Mouse (Mus musculus) embryonic fibroblast, embryonic 13.5 days (primary cell): ENCODE results near the gene Fahd2a. TPM values are rescaled to one million over a fixed set of nuclear protein-coding genes. Genes with fewer than 3 reads are reported as not detected.
A peak's percentile ranks its signal among the peaks of the same experiment; 100 is the strongest.

Experiments
- H3K27ac ChIP-seq: 2 replicates; pipeline ENCODE4 v1.5.1; 2012; ENCODE audit warnings: low read length, control low read depth, inconsistent platforms; ENCODE audit not compliant: insufficient read depth
- H3K4me1 ChIP-seq: 2 replicates; pipeline ENCODE4 v1.6.1; 2011; ENCODE audit warnings: low read length; ENCODE audit not compliant: control insufficient read depth, insufficient read depth
- H3K4me3 ChIP-seq: 2 replicates; pipeline ENCODE4 v1.5.1; 2011; ENCODE audit warnings: mild to moderate bottlenecking, control low read depth, low read length; ENCODE audit not compliant: insufficient read depth
- CTCF ChIP-seq: IDR thresholded peaks from 2 replicates; pipeline ENCODE4 v1.5.1; 2011; ENCODE audit warnings: mild to moderate bottlenecking, control low read depth, low read length, moderate library complexity, borderline replicate concordance; ENCODE audit not compliant: insufficient read depth
- POLR2A ChIP-seq: IDR thresholded peaks from 2 replicates; pipeline ENCODE4 v1.6.1; 2011; ENCODE audit warnings: low read depth, mild to moderate bottlenecking, control low read depth, low read length, moderate library complexity
- polyA plus RNA-seq: library from polyadenylated mRNA; stranded (reverse); fragments of >200 nt; gene quantifications from 2 replicates; pipeline ENCODE4 v1.2.4, GENCODE M21; 2011; ENCODE audit warnings: low read depth; ENCODE audit not compliant: missing spikeins, insufficient read length

The Fahd2a gene
- polyA plus RNA-seq, 1 experiment, result 12.3 TPM

DNA sequence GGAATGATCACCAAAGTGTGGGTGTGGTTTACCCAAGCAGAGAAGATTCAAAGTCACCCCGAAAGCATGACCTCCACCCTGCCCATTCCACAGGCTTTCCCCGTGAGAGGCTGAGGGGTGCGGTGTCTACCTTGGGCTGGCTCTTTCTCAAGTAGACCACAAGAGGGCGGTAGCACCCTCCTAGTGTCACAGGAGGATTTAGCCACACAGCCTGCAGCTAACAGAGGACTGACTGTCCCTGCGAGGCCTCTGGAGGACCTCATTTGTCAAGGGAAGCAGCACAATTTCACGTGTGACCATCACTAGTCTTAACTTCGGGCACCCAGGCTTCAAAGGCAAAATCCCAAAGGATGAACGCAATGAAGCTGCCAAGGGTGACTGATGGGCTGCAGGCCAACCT, 17.9 kb upstream of the Fahd2a start:
- H3K27ac ChIP-seq, result no peak overlapping the region
- no peak overlapping the region for H3K4me3 ChIP-seq
- no peaks in the 10 kb centered on the region for H3K4me1 ChIP-seq
- TF ChIP-seq CTCF, result peak; percentile 86
- TF ChIP-seq POLR2A, result no peak

DNA sequence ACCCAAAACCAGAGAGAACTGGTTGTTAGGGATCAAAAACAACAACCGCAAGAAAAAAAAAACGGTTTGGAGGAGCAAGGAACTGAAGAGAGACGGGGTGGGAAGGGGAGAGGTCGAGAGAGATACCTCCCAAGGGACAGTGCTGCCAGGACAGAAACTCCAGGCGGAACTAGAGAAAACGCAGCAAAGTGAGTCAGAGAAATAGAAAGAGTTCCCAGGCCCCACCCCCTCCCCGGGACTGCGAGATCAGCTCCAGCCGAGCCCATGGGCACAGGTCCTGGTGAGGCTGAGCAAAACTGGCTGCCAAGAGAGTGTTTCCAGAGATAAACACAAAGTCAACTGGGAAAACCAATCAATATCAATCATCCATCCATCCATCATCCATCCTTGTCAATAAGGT, 17.0 kb upstream of the Fahd2a start:
- Histone ChIP-seq H3K4me3 (no peak overlapping the region), H3K4me1 (no peaks in the 10 kb centered on the region), H3K27ac (no peak overlapping the region)
- TF ChIP-seq CTCF (no peak), POLR2A (no peak)

DNA sequence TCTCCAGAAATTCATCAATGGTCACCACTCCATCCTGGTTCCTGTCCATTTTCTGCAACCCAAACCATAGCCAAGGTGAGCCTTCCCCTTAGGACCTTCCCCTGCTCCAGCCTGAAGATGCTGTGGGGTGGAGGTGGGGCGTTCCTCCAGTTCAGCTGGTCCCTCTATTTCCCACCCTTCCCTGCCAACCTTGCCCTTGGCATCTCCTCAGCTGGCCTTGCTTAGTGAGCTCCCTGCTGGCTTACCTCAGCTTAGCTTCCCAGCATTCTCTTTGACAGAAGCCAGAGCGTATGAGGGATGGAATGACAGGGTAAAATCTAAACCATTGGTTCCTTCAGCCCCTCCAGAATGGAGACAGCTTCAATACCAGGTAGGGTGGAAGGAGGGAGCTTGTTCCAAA, 15.0 kb upstream of the Fahd2a start:
- H3K4me3 ChIP-seq, result no peak overlapping the region
- TF ChIP-seq CTCF (no peak), POLR2A (no peak)
- no peaks in the 10 kb centered on the region for H3K4me1 ChIP-seq
- no peak overlapping the region for H3K27ac ChIP-seq

DNA sequence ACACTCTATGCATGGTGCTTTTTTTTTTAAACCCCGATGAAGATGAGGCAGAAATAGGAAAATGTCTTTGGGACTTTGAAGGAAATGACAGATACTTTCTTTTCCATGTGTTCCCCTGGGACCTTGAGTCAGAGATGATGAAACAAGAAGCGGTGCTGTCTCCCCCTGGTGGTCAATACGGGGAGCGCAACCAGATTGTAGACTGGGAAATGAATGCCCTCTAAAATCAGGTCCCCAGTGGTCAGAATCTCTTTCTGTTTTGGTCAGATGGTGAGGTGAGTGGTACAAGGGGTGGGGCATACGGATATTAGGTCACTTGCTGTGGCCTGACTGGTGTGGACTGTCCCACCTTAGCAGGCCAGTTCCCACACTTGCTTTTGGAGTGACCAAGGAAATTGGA, 9.4 kb upstream of the Fahd2a start:
- no peak overlapping the region for H3K27ac ChIP-seq
- H3K4me3 ChIP-seq, result no peak overlapping the region
- no peaks in the 10 kb centered on the region for H3K4me1 ChIP-seq
- no peak for TF ChIP-seq POLR2A
- TF ChIP-seq CTCF, result peak; percentile 51; the same call in 1 of the 2 replicates

DNA sequence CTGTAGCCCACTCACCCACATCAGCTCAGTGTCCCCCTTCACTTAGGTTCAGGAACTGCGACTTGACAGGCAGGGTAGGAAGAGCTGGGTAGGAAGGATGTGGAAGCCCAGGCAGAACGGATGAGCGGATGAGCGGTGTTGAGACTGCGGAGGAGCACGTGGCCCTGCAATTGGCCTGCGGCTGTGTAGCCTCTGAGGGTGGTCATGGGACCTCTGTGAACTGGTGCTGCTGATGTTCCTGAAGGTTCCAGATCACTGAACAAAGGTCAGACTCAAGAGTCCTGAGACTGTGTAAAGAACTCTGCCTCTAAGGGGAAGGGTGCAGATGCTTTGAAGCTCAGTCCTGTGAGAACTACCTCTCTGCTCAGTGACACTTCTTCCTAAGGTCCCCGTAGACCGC, 8.8 kb upstream of the Fahd2a start:
- H3K4me1 ChIP-seq, result no peaks in the 10 kb centered on the region
- H3K27ac ChIP-seq, result no peak overlapping the region
- TF ChIP-seq POLR2A (no peak), CTCF (no peak)
- H3K4me3 ChIP-seq, result no peak overlapping the region

DNA sequence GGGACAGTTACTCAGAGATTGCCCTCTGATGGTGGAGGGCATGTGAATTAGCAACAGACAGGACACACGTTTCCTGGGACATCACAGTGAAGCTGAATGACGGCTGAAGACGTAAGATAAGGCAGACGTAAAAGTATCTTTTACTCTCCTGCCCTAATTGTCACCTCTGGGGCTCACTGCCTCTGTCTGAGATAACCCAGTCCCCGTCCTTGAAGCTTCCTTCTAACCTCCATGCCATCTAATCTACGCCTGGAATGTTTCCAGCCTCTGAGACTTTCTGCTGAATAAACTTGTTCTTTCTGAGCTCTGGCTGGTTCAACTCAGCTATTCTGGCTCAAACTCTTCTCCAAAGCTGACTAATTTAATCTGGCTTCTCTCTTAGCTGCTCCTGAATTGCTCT, 7.4 kb upstream of the Fahd2a start:
- Histone ChIP-seq H3K4me3 (no peak overlapping the region), H3K4me1 (no peaks in the 10 kb centered on the region), H3K27ac (no peak overlapping the region)
- TF ChIP-seq POLR2A (no peak), CTCF (no peak)

DNA sequence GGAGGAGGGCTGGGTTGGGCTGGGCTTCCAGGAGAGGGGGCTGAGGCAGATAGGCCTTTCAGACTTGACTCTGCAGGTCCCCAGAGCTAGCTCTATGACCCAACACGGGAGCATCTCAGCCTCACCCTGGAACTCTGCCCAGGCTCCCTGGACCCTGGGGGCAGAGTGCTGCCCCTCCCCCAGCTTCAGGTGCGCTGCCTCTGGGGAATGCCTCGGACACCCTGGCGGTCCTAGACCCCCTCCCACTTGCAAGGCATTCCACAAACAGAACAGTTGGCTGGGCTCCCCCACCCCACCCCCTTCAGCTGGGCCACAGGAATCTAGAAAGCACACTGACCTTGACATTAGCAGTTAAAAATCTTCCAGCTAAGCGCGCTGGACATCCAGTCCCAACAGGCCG, 5.3 kb upstream of the Fahd2a start:
- no peak overlapping the region for H3K27ac ChIP-seq
- TF ChIP-seq CTCF (no peak), POLR2A (no peak)
- no peaks in the 10 kb centered on the region for H3K4me1 ChIP-seq
- no peak overlapping the region for H3K4me3 ChIP-seq

DNA sequence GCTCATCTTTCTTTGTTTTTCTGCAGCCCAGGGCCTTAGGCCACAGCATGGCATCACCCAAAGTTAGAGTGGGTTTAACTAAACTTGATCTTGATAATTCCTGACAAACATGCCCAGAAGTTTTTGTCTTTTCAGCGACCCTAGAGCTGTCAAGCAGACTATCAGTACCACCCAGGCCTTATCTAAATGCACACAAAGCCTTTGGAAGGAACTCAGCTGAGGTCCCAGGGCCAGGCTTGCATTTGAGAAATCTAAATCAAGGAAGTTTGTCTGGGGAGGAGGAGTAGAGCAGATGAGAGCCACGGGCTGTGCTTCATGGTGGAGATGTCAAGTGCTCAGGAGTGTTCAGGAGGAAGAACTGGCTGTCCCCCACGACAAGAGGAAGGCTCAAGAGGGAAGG, 2.5 kb upstream of the Fahd2a start:
- Histone ChIP-seq H3K4me1 (0 out of 2 replicates have a peak, but pooled peaks cover 3% of the 10 kb centered on the region), H3K27ac (no peak overlapping the region), H3K4me3 (no peak overlapping the region)
- no peak for TF ChIP-seq POLR2A
- no peak for TF ChIP-seq CTCF

DNA sequence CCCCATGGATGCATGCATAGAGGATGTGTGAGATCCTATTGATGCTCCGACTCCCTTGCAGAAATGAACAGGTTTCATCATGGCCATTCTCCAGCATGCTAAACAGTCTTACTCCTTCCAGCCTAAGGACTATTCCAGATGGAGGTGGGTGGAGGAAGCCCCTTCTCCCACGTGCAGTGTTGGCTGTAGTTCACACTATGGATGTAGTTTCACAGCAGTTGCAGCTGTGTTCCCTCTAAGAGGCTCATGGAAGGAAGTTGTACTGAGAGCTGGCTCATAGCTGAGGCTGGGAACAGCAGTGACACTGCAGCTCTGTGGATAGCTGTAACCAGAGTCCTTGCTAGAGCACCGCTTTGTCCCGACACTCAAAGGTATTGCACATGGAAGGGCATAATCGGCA, 6.7 kb downstream of the Fahd2a start:
- TF ChIP-seq CTCF, result no peak

DNA sequence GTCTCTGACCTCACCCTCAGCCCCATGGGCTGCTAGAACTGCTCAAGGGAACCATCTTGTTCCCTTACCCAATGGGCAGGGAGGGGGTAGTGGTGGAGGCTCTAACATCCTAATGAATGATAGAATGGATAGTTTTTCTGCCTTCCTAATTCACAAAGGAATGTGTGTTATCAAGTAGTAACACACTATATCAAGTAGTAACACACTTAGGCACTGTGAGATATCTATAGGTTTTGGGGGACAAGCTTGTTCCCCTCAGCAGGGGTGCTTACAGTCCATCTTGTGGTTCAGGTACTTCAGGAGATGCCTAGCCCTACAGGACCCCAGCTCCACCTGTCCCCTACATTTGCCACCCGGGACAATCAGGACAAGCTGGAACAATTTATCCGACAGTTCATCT, 8.8 kb downstream of the Fahd2a start:
- Histone ChIP-seq H3K4me1 (no peaks in the 10 kb centered on the region), H3K4me3 (no peak overlapping the region), H3K27ac (no peak overlapping the region)
- TF ChIP-seq POLR2A (no peak), CTCF (no peak)

More for the DNA sequence above, 6.7 kb downstream of the Fahd2a start:
- no peak overlapping the region for H3K27ac ChIP-seq
- H3K4me1 ChIP-seq, result no peaks in the 10 kb centered on the region
- H3K4me3 ChIP-seq, result no peak overlapping the region

DNA sequence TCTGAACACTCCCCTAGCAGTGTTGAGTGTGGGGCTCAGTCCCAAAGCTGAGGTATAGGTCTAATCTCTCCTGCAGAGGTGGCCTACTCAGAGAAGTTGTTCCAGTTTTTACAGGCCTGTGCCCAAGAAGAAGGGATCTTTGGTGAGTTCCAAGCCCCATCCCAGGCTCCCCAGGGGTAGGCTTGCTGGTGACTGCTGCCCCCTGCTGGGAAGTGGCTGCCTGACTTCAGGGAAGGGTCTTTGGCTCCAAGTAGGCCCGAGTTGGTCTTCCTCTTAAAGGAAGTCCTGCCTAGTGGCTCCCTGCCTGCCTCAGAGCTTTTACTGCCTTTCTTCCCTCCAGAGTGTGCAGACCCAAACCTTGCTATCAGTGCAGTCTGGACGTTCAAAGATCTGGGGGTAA, 9.2 kb downstream of the Fahd2a start:
- Histone ChIP-seq H3K4me3 (no peak overlapping the region), H3K4me1 (no peaks in the 10 kb centered on the region), H3K27ac (no peak overlapping the region)
- peak; percentile 53; the same call in 1 of the 2 replicates for TF ChIP-seq CTCF
- no peak for TF ChIP-seq POLR2A
